Mouse (Mus musculus): ENCODE measurements around the gene Mup20. TPM values are rescaled to one million over a fixed set of nuclear protein-coding genes. Genes with fewer than 3 reads are reported as not detected.

Mup20 gene
- polyA plus RNA-seq, 1 experiment from 2014 or later = not detected

Other genes with a start within 250 kb of the Mup20 start
- gene Mup5, start 218.9 kb downstream of the Mup20 start, polyA plus RNA-seq (2016; fragmentation: Nextera tagmentation; extraction: Ambion mirVana) = not detected in 2 replicates
- not detected in 2 replicates for gene Mup3, start 33.2 kb upstream of the Mup20 start, polyA plus RNA-seq (2016; fragmentation: Nextera tagmentation; extraction: Ambion mirVana)
- not detected in 2 replicates for gene Mup21, start 96.7 kb upstream of the Mup20 start, polyA plus RNA-seq (2016; fragmentation: Nextera tagmentation; extraction: Ambion mirVana)
- 0.82 and 1.2 TPM in 2 replicates for gene Zfp37, start 176.9 kb upstream of the Mup20 start, polyA plus RNA-seq (2016; fragmentation: Nextera tagmentation; extraction: Ambion mirVana)
- 6.5 and 6.8 TPM in 2 replicates for gene Slc31a2, start 208.4 kb upstream of the Mup20 start, polyA plus RNA-seq (2016; fragmentation: Nextera tagmentation; extraction: Ambion mirVana)

Measured in liver, embryonic 12.5 days (tissue).